Mouse (Mus musculus) midbrain, embryonic 11.5 days (tissue): Measurements from ENCODE around the gene Cd99l2. TPM values are rescaled to one million over a fixed set of nuclear protein-coding genes. Genes with fewer than 3 reads are reported as not detected.

Experiments used
- ATAC-seq: fragments of 200-750 bp; cut with Nextera tagmentation; 2 replicates; pipeline ENCODE4 v1.8.0; 2017; ENCODE audit warnings: moderate TSS enrichment, moderate library complexity; ENCODE audit not compliant: low FRiP score
- DNase-seq: peaks from one replicate; pipeline ENCODE4 v3.0.0; 2015; ENCODE audit warnings: low spot score; ENCODE audit errors: missing footprints
- H3K27ac ChIP-seq: fragments of 300-500 bp; sonication (generic); 2 replicates; pipeline ENCODE4 v1.5.1; 2014; ENCODE audit warnings: low read depth, low read length
- H3K27me3 ChIP-seq: fragments of 300-500 bp; sonication (generic); 2 replicates; pipeline ENCODE4 v1.6.1; 2014; ENCODE audit warnings: mild to moderate bottlenecking, low read length, moderate library complexity, mixed read lengths; ENCODE audit not compliant: control insufficient read depth, insufficient read depth
- H3K36me3 ChIP-seq: fragments of 300-500 bp; sonication (generic); 2 replicates; pipeline ENCODE4 v1.6.1; 2014; ENCODE audit warnings: mild to moderate bottlenecking, low read length, moderate library complexity, mixed read lengths; ENCODE audit not compliant: control insufficient read depth, insufficient read depth
- H3K4me1 ChIP-seq: fragments of 300-500 bp; sonication (generic); 2 replicates; pipeline ENCODE4 v1.6.1; 2014; ENCODE audit warnings: low read length; ENCODE audit not compliant: control insufficient read depth, insufficient read depth
- H3K4me2 ChIP-seq: fragments of 300-500 bp; sonication (generic); 2 replicates; pipeline ENCODE4 v1.6.1; 2014; ENCODE audit warnings: mild to moderate bottlenecking, moderate library complexity
- H3K4me3 ChIP-seq: fragments of 300-500 bp; sonication (generic); 2 replicates; pipeline ENCODE4 v1.5.1; 2014; ENCODE audit warnings: low read depth, low read length
- H3K9ac ChIP-seq: fragments of 300-500 bp; sonication (generic); 2 replicates; pipeline ENCODE4 v1.6.1; 2014; ENCODE audit warnings: low read length
- H3K9me3 ChIP-seq: fragments of 300-500 bp; sonication (generic); 2 replicates; pipeline ENCODE4 v1.6.1; 2016; ENCODE audit warnings: low read length; ENCODE audit not compliant: control insufficient read depth
- WGBS: fragments of 180-500 bp; shearing (Covaris S2); extraction: QIAGEN DNeasy Blood & Tissue Kit; methylation state at CpG from one replicate; pipeline ENCODE4 v1.1.7; 2014; 5-methylcytosine and 5-hydroxymethylcytosine counted together
- polyA plus RNA-seq: library from polyadenylated mRNA; unstranded; fragments of >200 nt; fragmentation: Nextera tagmentation; extraction: Ambion mirVana; gene quantifications from 2 replicates; pipeline ENCODE4 v1.2.1, GENCODE M21; 2014

The Cd99l2 gene
- 28.3 and 28.7 TPM in 2 replicates for polyA plus RNA-seq

- WGBS = 14% methylated on average over 21 of the region's 23 CpGs
- H3K4me3 ChIP-seq = peak within 1 kb of the TSS; percentile 45
Measured at GRCm38 (mm10) chrX:71492634-71493278, at the start of gene Cd99l2. Cd99l2 (minus strand) TSS chrX:71492849.

GRCm38 (mm10) chrX:71540821-71541510 is 48.3 kb upstream of the Cd99l2 start:
- Histone ChIP-seq H3K9me3 (no peaks in the 10 kb centered on the region), H3K4me3 (no peak overlapping the region)
- 78% methylated on average over 7 of the region's 7 CpGs for WGBS

More at GRCm38 (mm10) chrX:71492634-71493278, at the start of gene Cd99l2:
- Histone ChIP-seq H3K9ac (peak within 1 kb of the TSS; percentile 64), H3K4me2 (peak within 1 kb of the TSS; percentile 63), H3K9me3 (no peaks in the 10 kb centered on the region), H3K27me3 (no peaks in the 10 kb centered on the region), H3K4me1 (peaks cover 2% of the 10 kb centered on the region; the same call in 1 of the 2 replicates), H3K36me3 (no peaks in the 10 kb centered on the region), H3K27ac (peak within 1 kb of the TSS; percentile 59)
- ATAC-seq = peak; percentile 96
- DNase-seq = peak; percentile 96

GRCm38 (mm10) chrX:71537791-71538190 is 45.1 kb upstream of the Cd99l2 start:
- ATAC-seq = no peak
- Histone ChIP-seq H3K27ac (no peak overlapping the region), H3K9ac (no peak overlapping the region), H3K36me3 (no peaks in the 10 kb centered on the region), H3K4me3 (no peak overlapping the region), H3K9me3 (no peaks in the 10 kb centered on the region), H3K4me1 (no peaks in the 10 kb centered on the region), H3K4me2 (no peak overlapping the region), H3K27me3 (no peaks in the 10 kb centered on the region)
- 89% methylated on average over 2 of the region's 2 CpGs for WGBS
- no peak for DNase-seq

More at GRCm38 (mm10) chrX:71540821-71541510, 48.3 kb upstream of the Cd99l2 start:
- H3K27me3 ChIP-seq = no peaks in the 10 kb centered on the region
- no peaks in the 10 kb centered on the region for H3K4me1 ChIP-seq
- H3K9ac ChIP-seq = no peak overlapping the region
- no peaks in the 10 kb centered on the region for H3K36me3 ChIP-seq
- DNase-seq (no peak), ATAC-seq (no peak)
- H3K4me2 ChIP-seq = no peak overlapping the region
- no peak overlapping the region for H3K27ac ChIP-seq

GRCm38 (mm10) chrX:71534102-71534501 is 41.5 kb upstream of the Cd99l2 start:
- Histone ChIP-seq H3K4me1 (no peaks in the 10 kb centered on the region), H3K36me3 (no peaks in the 10 kb centered on the region), H3K27me3 (no peaks in the 10 kb centered on the region), H3K9me3 (no peaks in the 10 kb centered on the region), H3K4me3 (no peak overlapping the region), H3K9ac (no peak overlapping the region), H3K4me2 (no peak overlapping the region), H3K27ac (no peak overlapping the region)
- no peak for DNase-seq
- ATAC-seq = no peak
- 86% methylated on average over 5 of the region's 5 CpGs for WGBS

GRCm38 (mm10) chrX:71532635-71533034 is 40.0 kb upstream of the Cd99l2 start:
- H3K9ac ChIP-seq = no peak overlapping the region
- H3K27me3 ChIP-seq = no peaks in the 10 kb centered on the region
- DNase-seq (no peak), ATAC-seq (no peak)
- no peak overlapping the region for H3K27ac ChIP-seq
- H3K36me3 ChIP-seq = no peaks in the 10 kb centered on the region
- no peak overlapping the region for H3K4me3 ChIP-seq
- H3K4me1 ChIP-seq = no peaks in the 10 kb centered on the region
- no peak overlapping the region for H3K4me2 ChIP-seq
- H3K9me3 ChIP-seq = no peaks in the 10 kb centered on the region
- WGBS = 76% methylated on average over 3 of the region's 3 CpGs

- H3K27me3 ChIP-seq = no peaks in the 10 kb centered on the region
- DNase-seq (no peak), ATAC-seq (no peak)
- no peak overlapping the region for H3K9ac ChIP-seq
- H3K27ac ChIP-seq = no peak overlapping the region
- no peaks in the 10 kb centered on the region for H3K36me3 ChIP-seq
- no peak overlapping the region for H3K4me3 ChIP-seq
- no peaks in the 10 kb centered on the region for H3K9me3 ChIP-seq
- 74% methylated on average over 6 of the region's 6 CpGs for WGBS
- no peaks in the 10 kb centered on the region for H3K4me1 ChIP-seq
- no peak overlapping the region for H3K4me2 ChIP-seq
Measured at GRCm38 (mm10) chrX:71528646-71529045, 36.0 kb upstream of the Cd99l2 start.

GRCm38 (mm10) chrX:71528150-71528549 is 35.5 kb upstream of the Cd99l2 start:
- no peaks in the 10 kb centered on the region for H3K36me3 ChIP-seq
- 72% methylated on average over 3 of the region's 3 CpGs for WGBS
- ATAC-seq = no peak
- no peaks in the 10 kb centered on the region for H3K27me3 ChIP-seq
- DNase-seq = no peak
- H3K9me3 ChIP-seq = no peaks in the 10 kb centered on the region
- no peak overlapping the region for H3K4me2 ChIP-seq
- H3K4me3 ChIP-seq = no peak overlapping the region
- no peak overlapping the region for H3K27ac ChIP-seq
- no peak overlapping the region for H3K9ac ChIP-seq
- no peaks in the 10 kb centered on the region for H3K4me1 ChIP-seq

GRCm38 (mm10) chrX:71527461-71527860 is 34.8 kb upstream of the Cd99l2 start:
- no peak for ATAC-seq
- no peak for DNase-seq
- H3K9ac ChIP-seq = no peak overlapping the region
- H3K27ac ChIP-seq = no peak overlapping the region
- no peaks in the 10 kb centered on the region for H3K36me3 ChIP-seq
- no peak overlapping the region for H3K4me2 ChIP-seq
- 92% methylated on average over 1 of the region's 1 CpGs for WGBS
- no peaks in the 10 kb centered on the region for H3K9me3 ChIP-seq
- H3K4me1 ChIP-seq = no peaks in the 10 kb centered on the region
- no peak overlapping the region for H3K4me3 ChIP-seq
- H3K27me3 ChIP-seq = no peaks in the 10 kb centered on the region

GRCm38 (mm10) chrX:71525593-71526299 is 33.1 kb upstream of the Cd99l2 start:
- Histone ChIP-seq H3K36me3 (no peaks in the 10 kb centered on the region), H3K27me3 (no peaks in the 10 kb centered on the region), H3K27ac (no peak overlapping the region), H3K9ac (no peak overlapping the region), H3K4me2 (no peak overlapping the region), H3K4me1 (no peaks in the 10 kb centered on the region), H3K9me3 (no peaks in the 10 kb centered on the region), H3K4me3 (no peak overlapping the region)
- DNase-seq (no peak), ATAC-seq (no peak)
- 75% methylated on average over 3 of the region's 3 CpGs for WGBS
